Mouse (Mus musculus): ENCODE measurements around the gene Mast4. TPM values are rescaled to one million over a fixed set of nuclear protein-coding genes. Genes with fewer than 3 reads are reported as not detected.

The Mast4 gene
- total and polyA plus RNA-seq, 3 experiments = 0.04 to 1.1 (median 0.23) TPM

- no peak overlapping the region for H3K4me3 ChIP-seq (ENCODE audit: low read depth, low read length)
- no peaks in the 10 kb centered on the region for H3K27me3 ChIP-seq (ENCODE audit: insufficient read depth, low read length)
- DNase-seq (ENCODE audit: low spot score) (no peak), ATAC-seq (ENCODE audit: extremely low read depth, insufficient number of reproducible peaks, low FRiP score, poor library complexity, severe bottlenecking) (no peak)
- H3K36me3 ChIP-seq (replicated peaks) = no peaks in the 10 kb centered on the region
- TF ChIP-seq POLR2AphosphoS5 (IDR thresholded peaks at IDR 0.05; ENCODE audit: insufficient replicate concordance, low read depth, low read length) (no peak), TAL1 (conservative IDR thresholded peaks at IDR 0.05; ENCODE audit: low read depth, low read length) (no peak), GATA2 (IDR thresholded peaks at IDR 0.05; ENCODE audit: borderline replicate concordance, low read depth, low read length) (no peak), GATA1 (IDR thresholded peaks at IDR 0.05; ENCODE audit: borderline replicate concordance, low read length) (no peak), CTCF (IDR thresholded peaks at IDR 0.05; ENCODE audit: low read depth, low read length) (no peak)
- H3K4me1 ChIP-seq (ENCODE audit: insufficient read depth, low read depth, low read length) = no peaks in the 10 kb centered on the region
- H3K9me3 ChIP-seq (replicated peaks) = no peaks in the 10 kb centered on the region
Observed at GRCm38 (mm10) chr13:102914800-102915199, 419.5 kb downstream of the Mast4 start.

- Histone ChIP-seq H3K36me3 (replicated peaks) (no peaks in the 10 kb centered on the region), H3K4me1 (ENCODE audit: insufficient read depth, low read depth, low read length) (no peaks in the 10 kb centered on the region), H3K4me3 (ENCODE audit: low read depth, low read length) (no peak overlapping the region), H3K27me3 (ENCODE audit: insufficient read depth, low read length) (no peaks in the 10 kb centered on the region), H3K9me3 (replicated peaks) (no peaks in the 10 kb centered on the region)
- no peak for TF ChIP-seq GATA2 (IDR thresholded peaks at IDR 0.05; ENCODE audit: borderline replicate concordance, low read depth, low read length)
- TF ChIP-seq POLR2AphosphoS5 (IDR thresholded peaks at IDR 0.05; ENCODE audit: insufficient replicate concordance, low read depth, low read length) = no peak
- no peak for TF ChIP-seq CTCF (IDR thresholded peaks at IDR 0.05; ENCODE audit: low read depth, low read length)
- no peak for TF ChIP-seq TAL1 (conservative IDR thresholded peaks at IDR 0.05; ENCODE audit: low read depth, low read length)
- TF ChIP-seq GATA1 (IDR thresholded peaks at IDR 0.05; ENCODE audit: borderline replicate concordance, low read length) = no peak
- ATAC-seq (ENCODE audit: extremely low read depth, insufficient number of reproducible peaks, low FRiP score, poor library complexity, severe bottlenecking) = no peak
- no peak for DNase-seq (ENCODE audit: low spot score)
Observed at GRCm38 (mm10) chr13:102913919-102914318, 420.4 kb downstream of the Mast4 start.

GRCm38 (mm10) chr13:102912867-102913266, 421.4 kb downstream of the Mast4 start:
- H3K4me1 ChIP-seq (ENCODE audit: insufficient read depth, low read depth, low read length) = no peaks in the 10 kb centered on the region
- H3K27me3 ChIP-seq (ENCODE audit: insufficient read depth, low read length) = no peaks in the 10 kb centered on the region
- TF ChIP-seq TAL1 (conservative IDR thresholded peaks at IDR 0.05; ENCODE audit: low read depth, low read length) (no peak), CTCF (IDR thresholded peaks at IDR 0.05; ENCODE audit: low read depth, low read length) (no peak), POLR2AphosphoS5 (IDR thresholded peaks at IDR 0.05; ENCODE audit: insufficient replicate concordance, low read depth, low read length) (no peak), GATA1 (IDR thresholded peaks at IDR 0.05; ENCODE audit: borderline replicate concordance, low read length) (no peak), GATA2 (IDR thresholded peaks at IDR 0.05; ENCODE audit: borderline replicate concordance, low read depth, low read length) (no peak)
- DNase-seq (ENCODE audit: low spot score) (no peak), ATAC-seq (ENCODE audit: extremely low read depth, insufficient number of reproducible peaks, low FRiP score, poor library complexity, severe bottlenecking) (no peak)
- no peaks in the 10 kb centered on the region for H3K36me3 ChIP-seq (replicated peaks)
- no peak overlapping the region for H3K4me3 ChIP-seq (ENCODE audit: low read depth, low read length)
- H3K9me3 ChIP-seq (replicated peaks) = no peaks in the 10 kb centered on the region

GRCm38 (mm10) chr13:102909654-102910418, 424.5 kb downstream of the Mast4 start:
- DNase-seq (ENCODE audit: low spot score) (no peak), ATAC-seq (ENCODE audit: extremely low read depth, insufficient number of reproducible peaks, low FRiP score, poor library complexity, severe bottlenecking) (no peak)
- no peaks in the 10 kb centered on the region for H3K36me3 ChIP-seq (replicated peaks)
- H3K27me3 ChIP-seq (ENCODE audit: insufficient read depth, low read length) = 0 out of 2 replicates have a peak, but pooled peaks cover 3% of the 10 kb centered on the region
- no peak overlapping the region for H3K4me3 ChIP-seq (ENCODE audit: low read depth, low read length)
- no peaks in the 10 kb centered on the region for H3K9me3 ChIP-seq (replicated peaks)
- H3K4me1 ChIP-seq (ENCODE audit: insufficient read depth, low read depth, low read length) = no peaks in the 10 kb centered on the region
- TF ChIP-seq CTCF (IDR thresholded peaks at IDR 0.05; ENCODE audit: low read depth, low read length) (no peak), GATA2 (IDR thresholded peaks at IDR 0.05; ENCODE audit: borderline replicate concordance, low read depth, low read length) (no peak), POLR2AphosphoS5 (IDR thresholded peaks at IDR 0.05; ENCODE audit: insufficient replicate concordance, low read depth, low read length) (no peak), GATA1 (IDR thresholded peaks at IDR 0.05; ENCODE audit: borderline replicate concordance, low read length) (no peak), TAL1 (conservative IDR thresholded peaks at IDR 0.05; ENCODE audit: low read depth, low read length) (no peak)

GRCm38 (mm10) chr13:102906661-102907009, 427.7 kb downstream of the Mast4 start:
- no peaks in the 10 kb centered on the region for H3K4me1 ChIP-seq (ENCODE audit: insufficient read depth, low read depth, low read length)
- no peaks in the 10 kb centered on the region for H3K9me3 ChIP-seq (replicated peaks)
- DNase-seq (ENCODE audit: low spot score) (no peak), ATAC-seq (ENCODE audit: extremely low read depth, insufficient number of reproducible peaks, low FRiP score, poor library complexity, severe bottlenecking) (no peak)
- H3K4me3 ChIP-seq (ENCODE audit: low read depth, low read length) = no peak overlapping the region
- 0 out of 2 replicates have a peak, but pooled peaks cover 5% of the 10 kb centered on the region for H3K27me3 ChIP-seq (ENCODE audit: insufficient read depth, low read length)
- no peaks in the 10 kb centered on the region for H3K36me3 ChIP-seq (replicated peaks)
- TF ChIP-seq GATA1 (IDR thresholded peaks at IDR 0.05; ENCODE audit: borderline replicate concordance, low read length) = no peak

- ATAC-seq (ENCODE audit: extremely low read depth, insufficient number of reproducible peaks, low FRiP score, poor library complexity, severe bottlenecking) (no peak), DNase-seq (ENCODE audit: low spot score) (no peak)
- Histone ChIP-seq H3K4me3 (ENCODE audit: low read depth, low read length) (no peak overlapping the region), H3K4me1 (ENCODE audit: insufficient read depth, low read depth, low read length) (no peaks in the 10 kb centered on the region), H3K27me3 (ENCODE audit: insufficient read depth, low read length) (0 out of 2 replicates have a peak, but pooled peaks cover 5% of the 10 kb centered on the region), H3K36me3 (replicated peaks) (no peaks in the 10 kb centered on the region), H3K9me3 (replicated peaks) (no peaks in the 10 kb centered on the region)
- TF ChIP-seq CTCF (IDR thresholded peaks at IDR 0.05; ENCODE audit: low read depth, low read length) (no peak), GATA2 (IDR thresholded peaks at IDR 0.05; ENCODE audit: borderline replicate concordance, low read depth, low read length) (no peak)
Observed at GRCm38 (mm10) chr13:102906004-102906660, 428.2 kb downstream of the Mast4 start.

Data from G1E (cell line).